Mouse (Mus musculus): ENCODE measurements around the gene Pgbd1.
"Not testable (repeated sequence)": the region's sequence is repeated elsewhere in the genome, so short reads cannot be mapped to it uniquely, and the experiment has no call there.

Pgbd1 gene

DNA sequence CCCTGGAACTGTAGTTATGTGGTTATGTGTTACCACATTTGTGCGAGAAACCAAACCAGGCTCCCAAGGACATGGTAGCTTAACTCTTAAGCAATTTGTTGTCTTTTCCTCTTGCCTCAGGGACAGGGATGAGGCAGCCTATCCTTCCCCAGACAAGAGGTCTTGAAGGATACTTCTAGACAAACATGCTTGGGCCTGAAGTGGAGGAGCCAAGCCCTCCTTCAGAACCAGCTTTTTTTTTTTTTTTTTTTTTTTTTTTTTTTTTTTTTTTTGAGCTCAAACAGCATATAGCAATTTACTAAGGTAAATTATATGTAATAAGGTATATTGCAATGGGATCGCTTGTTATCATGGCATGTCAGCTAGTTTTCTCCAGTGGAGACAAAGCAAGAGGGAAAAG is 25.1 kb downstream of the Pgbd1 start:
- DNase-seq (ENCODE audit: low read depth): no peak

DNA sequence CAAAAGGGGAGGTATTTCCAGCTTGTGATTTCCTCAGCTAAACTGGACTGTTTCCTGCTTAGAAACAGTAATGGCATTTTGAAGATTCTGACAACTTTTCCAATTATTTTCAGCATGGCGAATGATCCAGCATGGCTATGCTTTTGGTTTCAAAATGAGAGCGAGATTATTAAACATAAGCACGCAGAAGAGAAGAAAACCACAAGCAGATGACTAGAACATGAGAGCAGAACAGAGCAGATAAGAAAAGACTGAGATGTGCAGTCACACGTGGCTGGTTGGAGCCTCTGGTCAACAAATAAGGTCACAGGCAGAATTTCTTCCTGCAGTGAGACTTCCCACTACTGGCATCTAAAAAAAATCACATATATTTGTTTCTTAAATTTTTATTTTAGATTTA is 25.6 kb downstream of the Pgbd1 start:
- DNase-seq (ENCODE audit: low read depth): no peak

DNA sequence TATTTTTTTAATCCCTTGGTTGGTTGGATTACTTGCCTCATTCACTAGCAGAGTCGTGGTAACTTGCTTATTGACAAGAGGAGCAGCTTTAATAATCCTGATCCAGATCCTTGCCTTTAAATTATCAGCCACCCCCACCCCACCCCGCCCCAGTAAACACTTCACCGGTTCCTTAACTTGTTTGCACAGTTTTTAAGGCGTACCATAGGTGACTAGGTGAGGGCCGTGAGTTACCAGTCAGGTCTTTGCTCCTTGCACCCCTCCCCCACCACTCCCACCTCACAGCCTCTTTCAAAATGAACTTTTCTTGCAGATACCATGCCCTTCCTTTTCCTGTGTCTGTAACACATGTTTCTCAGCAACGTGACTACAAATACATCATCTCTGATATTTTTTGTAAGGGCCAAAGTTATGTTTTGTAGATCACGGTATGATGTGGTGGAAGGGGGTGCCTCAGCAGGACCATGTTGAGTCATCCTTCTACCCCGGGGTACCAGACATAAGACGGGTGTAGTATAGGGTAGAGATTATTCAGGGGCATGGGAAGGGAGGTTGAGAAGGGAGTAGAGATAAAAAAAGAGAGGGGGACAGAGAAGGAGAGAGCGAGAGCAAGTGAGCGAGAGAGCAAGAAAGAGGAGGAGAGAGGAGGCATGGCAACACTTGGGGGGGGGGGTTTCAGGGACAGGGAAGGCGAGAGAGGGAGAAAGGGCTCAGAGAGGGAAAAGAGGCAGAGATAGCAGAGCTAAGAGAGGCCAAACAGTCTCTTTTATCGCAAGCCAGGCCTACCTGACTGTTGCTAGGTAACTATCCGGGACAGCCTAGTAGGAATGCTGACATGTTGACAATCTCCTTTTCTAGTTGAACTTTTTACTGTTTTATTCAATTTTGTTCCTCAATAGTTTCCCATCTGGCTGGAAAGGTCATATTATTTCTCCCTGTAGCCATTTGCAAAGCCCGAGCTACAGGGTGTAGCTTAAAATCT is 26.3 kb downstream of the Pgbd1 start:
- DNase-seq (ENCODE audit: low read depth): no peak

DNA sequence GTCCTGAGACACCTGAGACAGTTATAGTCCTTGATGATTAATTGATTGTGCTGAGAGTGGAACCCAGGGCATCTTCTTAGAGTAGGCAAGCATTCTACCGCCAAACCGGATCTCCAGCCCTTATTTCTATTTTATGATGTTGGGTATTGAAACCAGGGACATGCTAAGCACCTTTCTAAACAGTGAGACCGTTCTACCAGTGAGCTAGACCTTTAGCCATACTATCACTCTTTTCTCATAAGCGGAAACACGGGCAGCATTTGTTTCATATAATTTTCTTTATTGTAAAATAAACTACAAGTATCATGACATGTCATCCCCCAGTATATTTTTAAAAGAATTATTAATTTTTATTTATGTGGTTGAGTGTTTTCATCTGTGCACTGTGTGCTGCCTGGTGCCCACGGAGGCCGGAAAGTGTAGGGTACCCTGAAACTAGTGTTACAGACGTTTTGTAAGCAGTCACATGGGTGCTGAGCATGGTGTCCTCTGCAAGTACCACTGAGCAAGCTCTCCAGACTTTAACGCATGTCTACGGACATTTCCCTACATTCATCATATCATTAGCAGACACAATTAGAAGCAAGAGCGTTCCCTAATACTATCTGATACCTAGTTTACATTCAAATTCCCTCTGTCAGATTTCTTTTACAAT is 31.9 kb downstream of the Pgbd1 start:
- no peak for DNase-seq (ENCODE audit: low read depth)

- DNase-seq (ENCODE audit: low read depth): peak; percentile 59
These were observed 32.7 kb downstream of the Pgbd1 start for GRCm38 (mm10) chr13:21407969-21408804.

DNA sequence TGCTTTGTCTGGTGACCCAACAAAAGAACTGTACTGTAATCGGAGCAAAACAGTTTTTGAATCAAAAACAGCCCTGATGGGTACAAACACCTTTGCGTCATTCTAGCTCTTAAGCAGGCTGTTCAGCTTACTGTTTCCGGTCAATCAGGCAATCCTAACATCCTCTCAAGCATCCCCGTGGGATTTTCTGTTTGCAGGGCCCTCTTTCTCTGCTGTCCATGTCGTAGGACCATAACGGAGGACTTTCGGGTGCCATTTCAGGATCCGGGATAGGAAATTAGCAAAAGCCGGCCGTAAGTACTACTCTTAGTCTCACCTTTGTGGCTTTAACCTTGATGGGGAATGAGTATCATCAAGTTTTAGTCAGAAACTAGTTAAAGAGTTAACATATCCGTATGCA is 33.5 kb downstream of the Pgbd1 start:
- DNase-seq (ENCODE audit: low read depth): no peak

DNA sequence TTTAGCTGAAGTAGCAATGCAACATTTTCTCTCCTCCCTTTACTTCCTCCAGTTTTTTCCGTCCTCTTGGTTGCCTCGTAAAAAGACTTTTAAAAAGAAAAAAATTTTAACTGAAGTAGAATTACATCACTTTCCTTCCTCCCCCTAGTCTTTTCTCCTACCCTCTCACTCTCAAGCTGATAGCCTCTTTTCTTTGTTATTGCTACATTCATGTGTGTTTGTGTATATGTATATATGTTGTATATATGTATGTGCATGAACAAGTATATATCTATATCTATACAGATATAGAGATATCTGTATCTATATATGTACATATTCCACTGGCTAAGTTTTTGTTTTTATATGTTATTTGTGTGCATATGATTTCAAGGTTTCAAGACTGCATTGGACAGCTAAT is 38.0 kb downstream of the Pgbd1 start:
- DNase-seq (ENCODE audit: low read depth): no peak

GRCm38 (mm10) chr13:21402287-21402846 is 38.5 kb downstream of the Pgbd1 start, which contains the start of gene Zkscan3:
Gene Zkscan3 (minus strand): TSS chr13:21402755.
- peak; percentile 91 for DNase-seq (ENCODE audit: low read depth)

GRCm38 (mm10) chr13:21401636-21402286 is 39.1 kb downstream of the Pgbd1 start:
- no peak for DNase-seq (ENCODE audit: low read depth)

- DNase-seq (ENCODE audit: low read depth): no peak
These were observed 39.7 kb downstream of the Pgbd1 start for GRCm38 (mm10) chr13:21401166-21401565.

GRCm38 (mm10) chr13:21397486-21397885 is 43.4 kb downstream of the Pgbd1 start:
- no peak for DNase-seq (ENCODE audit: low read depth)

- DNase-seq (ENCODE audit: low read depth): not testable (repeated sequence)
These were observed 44.8 kb downstream of the Pgbd1 start for GRCm38 (mm10) chr13:21396048-21396447.

DNA sequence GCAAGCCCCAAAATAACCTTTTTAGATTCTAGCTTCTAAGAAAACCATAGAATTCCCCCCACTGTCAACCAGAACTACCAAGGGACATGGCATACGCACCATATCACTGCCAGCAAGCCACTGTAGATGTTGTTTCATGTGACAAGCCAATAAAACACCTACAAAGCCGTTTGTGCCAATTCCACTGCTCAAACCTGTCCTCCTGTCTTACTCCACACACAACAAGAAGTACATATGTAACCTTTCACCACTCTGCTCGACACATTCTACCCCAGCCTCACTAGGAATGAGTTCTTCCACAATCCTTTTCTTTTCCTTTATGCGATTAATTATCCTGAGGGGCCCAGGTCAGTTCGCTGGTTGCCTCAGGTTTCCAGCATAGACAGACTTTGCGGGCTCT is 45.2 kb downstream of the Pgbd1 start:
- no peak for DNase-seq (ENCODE audit: low read depth)

GRCm38 (mm10) chr13:21395211-21395610 is 45.6 kb downstream of the Pgbd1 start:
- DNase-seq (ENCODE audit: low read depth): no peak

GRCm38 (mm10) chr13:21377773-21378172 is 63.1 kb downstream of the Pgbd1 start:
- no peak for DNase-seq (ENCODE audit: low read depth)

GRCm38 (mm10) chr13:21372700-21373099 is 68.2 kb downstream of the Pgbd1 start:
- no peak for DNase-seq (ENCODE audit: low read depth)

Data from naive thymus-derived CD4-positive, alpha-beta T cell, adult 2 months (primary cell).